Mouse (Mus musculus) heart, embryonic 10.5 days (tissue): Measurements from ENCODE around the gene Tyms. TPM values are rescaled to one million over a fixed set of nuclear protein-coding genes. Genes with fewer than 3 reads are reported as not detected.

Experiments
- polyA plus RNA-seq: library from polyadenylated mRNA; unstranded; fragments of >200 nt; fragmentation: Nextera tagmentation; extraction: Ambion mirVana; gene quantifications from 2 replicates; pipeline ENCODE4 v1.2.1, GENCODE M21; 2016

Gene Tyms
- polyA plus RNA-seq, 1 experiment from 2014 or later, result 286 TPM

Other genes starting within 250 kb of the Tyms start
- 0.15 TPM in 1 of 2 replicates, not detected in the other for gene Il6, start 60.5 kb downstream of the Tyms start, polyA plus RNA-seq
- gene Garem2, start 31.5 kb upstream of the Tyms start, polyA plus RNA-seq, result 0.27 and 0.39 TPM in 2 replicates
- 0.18 TPM in 1 of 2 replicates, not detected in the other for gene 3110082J24Rik, start 32.5 kb upstream of the Tyms start, polyA plus RNA-seq
- gene Hadha, start 81.5 kb upstream of the Tyms start, polyA plus RNA-seq, result 136 and 210 TPM in 2 replicates
- gene Hadhb, start 81.6 kb upstream of the Tyms start, polyA plus RNA-seq, result 207 and 288 TPM in 2 replicates
- gene Adgrf3, start 132.1 kb upstream of the Tyms start, polyA plus RNA-seq, result 0.16 and 0.17 TPM in 2 replicates
- 23.3 and 25.6 TPM in 2 replicates for gene Selenoi, start 159.0 kb upstream of the Tyms start, polyA plus RNA-seq
- gene Drc1, start 207.8 kb upstream of the Tyms start, polyA plus RNA-seq, result 0.15 and 0.64 TPM in 2 replicates